ENCODE assay signal across 10 mouse cellular contexts in the genomic region with DNA sequence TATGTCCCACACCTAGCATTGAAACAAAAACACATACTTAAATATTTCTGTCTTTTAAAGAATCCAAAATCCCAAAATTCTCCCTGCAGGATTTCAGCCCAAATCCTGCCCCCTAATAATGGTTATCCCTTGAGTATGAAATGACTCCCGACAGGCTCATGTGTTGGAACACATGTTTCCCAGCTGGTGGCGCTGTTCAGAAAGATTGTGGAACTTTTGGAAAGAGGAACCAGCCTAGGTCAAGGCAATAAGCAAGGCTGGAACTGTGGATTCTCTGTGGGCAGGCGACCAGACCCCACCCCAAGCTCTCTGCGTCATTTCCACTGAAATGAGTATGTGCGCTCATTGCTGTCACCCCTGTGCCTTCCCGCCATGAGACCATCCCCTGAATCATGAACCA. TPM values are rescaled to one million over a fixed set of nuclear protein-coding genes. Genes with fewer than 3 reads are reported as not detected.
DNase-seq lines count a peak whose midpoint lies in the region; ATAC-seq and TF ChIP-seq lines count a peak whose summit lies in the region.
"Had no signal": no experiment of that assay in that cellular context is flagged by ENCODE, and none has a peak within 500 bp of the region (broad histone marks: within the 10 kb centered on the region; RNA-seq: fewer than 3 reads in every experiment).

No protein-coding gene starts in this region.

- TF ChIP-seq CTCF in kidney, adult 2 months (conservative IDR thresholded peaks at IDR 0.05; ENCODE audit: insufficient read depth, insufficient read length, low read depth, low read length), result peak; percentile 52

- H3K36me3 ChIP-seq in kidney, adult 2 months (ENCODE audit: control insufficient read depth, insufficient read depth, low read length), result peaks cover 4% of the 10 kb centered on the region
- peaks cover 14% of the 10 kb centered on the region for H3K36me3 ChIP-seq in ES-E14 (ENCODE audit: control insufficient read depth, insufficient read depth, low read length, poor library complexity, severe bottlenecking)

- in situ Hi-C loops in ES-E14 (cut with MboI; ENCODE audit: low sequenced_read_pairs in 2 of 2, unreplicated experiment in 2 of 2), result no loop called here

- ATAC-seq in erythroblast, adult 5-6 weeks (replicated peaks; ENCODE audit: low FRiP score, poor library complexity, severe bottlenecking), result no peak

- no peaks in the 10 kb centered on the region for H3K27me3 ChIP-seq in kidney, adult 2 months (replicated peaks; ENCODE audit: control insufficient read depth, insufficient read depth, low read length)
- H3K27me3 ChIP-seq: megakaryocyte, embryonic 14.5 days had no signal

- TF ChIP-seq POLR2A in kidney, adult 2 months (IDR thresholded peaks at IDR 0.05; ENCODE audit: low read depth, low read length), result no peak

- no peaks in the 10 kb centered on the region for H3K9me3 ChIP-seq in ES-E14 (ENCODE audit: control insufficient read depth, insufficient read depth, low read depth, low read length)
- H3K9me3 ChIP-seq: megakaryocyte, embryonic 14.5 days had no signal

- 89% methylated on average over 6 of the region's 6 CpGs for WGBS in kidney, adult 2 months

- no peak overlapping the region for H3K27ac ChIP-seq in kidney, adult 2 months (ENCODE audit: insufficient read depth, low read depth, low read length)
- no peak overlapping the region for H3K27ac ChIP-seq in ES-E14 (ENCODE audit: insufficient read depth, low read depth, low read length, poor library complexity, severe bottlenecking)

- no peak overlapping the region for H3K4me3 ChIP-seq in kidney, adult 2 months (ENCODE audit: insufficient read depth, low read depth, low read length)
- no peak overlapping the region for H3K4me3 ChIP-seq in ES-E14 (ENCODE audit: insufficient read depth in 1 of 2, low read depth in 1 of 2, low read length in 2 of 2, poor library complexity in 1 of 2, severe bottlenecking in 1 of 2)
- H3K4me3 ChIP-seq: megakaryocyte, embryonic 14.5 days had no signal

- no peak overlapping the region for H3K9ac ChIP-seq in ES-E14 (ENCODE audit: insufficient read depth, low read depth, low read length, poor library complexity, severe bottlenecking)

- H3K4me1 ChIP-seq in kidney, adult 2 months (ENCODE audit: control insufficient read depth, insufficient read depth, low read length), result no peaks in the 10 kb centered on the region
- H3K4me1 ChIP-seq in ES-E14 (ENCODE audit: control insufficient read depth in 2 of 2, insufficient read depth in 2 of 2, low read length in 2 of 2, poor library complexity in 1 of 2), result no peaks in the 10 kb centered on the region
- H3K4me1 ChIP-seq: megakaryocyte, embryonic 14.5 days had no signal

- DNase-seq in kidney, adult 2 months, result peak; percentile 17
- no peak for DNase-seq in kidney, adult 8-10 months
- DNase-seq in ES-E14 (ENCODE audit: low read depth, low spot score), result no peak
- peak; percentile 23 for DNase-seq in adrenal gland, adult 2 months
- peak; percentile 30 for DNase-seq in lung, postnatal 36 days
- no peak for DNase-seq in yolk sac, embryonic 10.5 days (ENCODE audit: low spot score)
- DNase-seq: cerebellum, adult 11 months; thymus, postnatal 36 days had no signal

TF ChIP-seq in ES-E14, 5 proteins besides CTCF, POLR2A, EP300 and RAD21:
- TF ChIP-seq ZC3H11A (IDR thresholded peaks at IDR 0.05; ENCODE audit: borderline replicate concordance, low read depth, low read length) (0 out of 2 replicates have a peak, but pooled peaks have one; percentile 5), MAFK (IDR thresholded peaks at IDR 0.05; ENCODE audit: insufficient read depth, low read depth, low read length) (no peak), HCFC1 (IDR thresholded peaks at IDR 0.05; ENCODE audit: borderline replicate concordance, insufficient read depth, low read length) (no peak)

RNA-seq across cellular contexts. Expression of a gene that starts 20.1 kb away (rescaled TPM):
- 16.7 and 16.8 TPM in 2 replicates for polyA plus RNA-seq in kidney, adult 2 months (2012; rRNA removed)
- total RNA-seq in ES-E14 (2012; rRNA removed), result 15.8 and 25.3 TPM in 2 replicates
- 10 to 100 TPM; 54.4 to 55.5 TPM for total RNA-seq in adrenal gland, adult 2 months (2021)
- polyA plus RNA-seq in adrenal gland, adult 2 months (2012; rRNA removed), result 31.4 and 31.5 TPM in 2 replicates
- total RNA-seq in erythroblast, adult 5-6 weeks (2015; ENCODE audit: low replicate concordance), result 3.6 and 8.6 TPM in 2 replicates
- total RNA-seq in erythroblast, adult 5-6 weeks (2017; ENCODE audit: low replicate concordance), result 6.6 and 9.2 TPM in 2 replicates

RNA-seq across cellular contexts. Expression of a gene that starts 20.3 kb away (rescaled TPM):
- polyA plus RNA-seq in kidney, adult 2 months (2012; rRNA removed), result 22.9 TPM in 2 replicates
- 24.7 and 27.7 TPM in 2 replicates for total RNA-seq in ES-E14 (2012; rRNA removed)
- 10 to 100 TPM; 36.5 to 37.0 TPM for total RNA-seq in adrenal gland, adult 2 months (2021)
- 12.9 and 16.1 TPM in 2 replicates for polyA plus RNA-seq in adrenal gland, adult 2 months (2012; rRNA removed)
- total RNA-seq in erythroblast, adult 5-6 weeks (2015; ENCODE audit: low replicate concordance), result 9.0 and 13.6 TPM in 2 replicates
- 12.7 and 17.0 TPM in 2 replicates for total RNA-seq in erythroblast, adult 5-6 weeks (2017; ENCODE audit: low replicate concordance)

Comparison
In these comparisons a context has a peak if more than half of its experiments do, and no peak if none do; other contexts are left out.
1. DNase-seq: peak in kidney, adult 2 months (single experiment), adrenal gland, adult 2 months (single experiment) and lung, postnatal 36 days (single experiment); none in kidney, adult 8-10 months (0 of 2), ES-E14 (single experiment) and yolk sac, embryonic 10.5 days (single experiment).